Mouse (Mus musculus) heart, embryonic 11.5 days (tissue): ENCODE measurements around the gene Usp6nl. TPM values are rescaled to one million over a fixed set of nuclear protein-coding genes. Genes with fewer than 3 reads are reported as not detected.

ENCODE experiments used
- ATAC-seq: fragments of 200-750 bp; cut with Nextera tagmentation; replicated peaks from 2 replicates; pipeline ENCODE4 v1.8.0; 2017; ENCODE audit warnings: moderate library complexity; ENCODE audit not compliant: insufficient number of reproducible peaks, low FRiP score, low TSS enrichment
- H3K27ac ChIP-seq: fragments of 300-500 bp; sonication (generic); 2 replicates; pipeline ENCODE4 v1.5.1; 2014; ENCODE audit warnings: mild to moderate bottlenecking, low read depth, low read length
- H3K27me3 ChIP-seq: fragments of 300-500 bp; sonication (generic); 2 replicates; pipeline ENCODE4 v1.6.1; 2014; ENCODE audit warnings: mild to moderate bottlenecking, low read length, mixed read lengths; ENCODE audit not compliant: control insufficient read depth, insufficient read depth
- H3K36me3 ChIP-seq: fragments of 300-500 bp; sonication (generic); 2 replicates; pipeline ENCODE4 v1.6.1; 2014; ENCODE audit warnings: mild to moderate bottlenecking, low read length, moderate library complexity, mixed read lengths; ENCODE audit not compliant: control insufficient read depth, insufficient read depth
- H3K4me1 ChIP-seq: fragments of 300-500 bp; sonication (generic); 2 replicates; pipeline ENCODE4 v1.6.1; 2014; ENCODE audit warnings: low read length; ENCODE audit not compliant: control insufficient read depth, insufficient read depth
- H3K4me2 ChIP-seq: fragments of 300-500 bp; sonication (generic); 2 replicates; pipeline ENCODE4 v1.6.1; 2014; ENCODE audit warnings: mild to moderate bottlenecking, moderate library complexity
- H3K4me3 ChIP-seq: fragments of 300-500 bp; sonication (generic); 2 replicates; pipeline ENCODE4 v1.5.1; 2014; ENCODE audit warnings: low read depth, low read length
- H3K9ac ChIP-seq: fragments of 300-500 bp; sonication (generic); 2 replicates; pipeline ENCODE4 v1.6.1; 2014; ENCODE audit warnings: mild to moderate bottlenecking, low read depth, low read length, moderate library complexity
- H3K9me3 ChIP-seq: fragments of 300-500 bp; sonication (generic); replicated peaks from 2 replicates; pipeline ENCODE4 v1.6.1; 2016; ENCODE audit warnings: low read length; ENCODE audit not compliant: control insufficient read depth
- whole genome bisulfite sequencing: fragments of 180-500 bp; shearing (Covaris S2); extraction: QIAGEN DNeasy Blood & Tissue Kit; methylation state at CpG from one replicate; pipeline ENCODE4 v1.1.7; 2014; ENCODE audit not compliant: insufficient replicate concordance; 5-methylcytosine and 5-hydroxymethylcytosine counted together
- polyA plus RNA-seq: library from polyadenylated mRNA; unstranded; fragments of >200 nt; fragmentation: Nextera tagmentation; extraction: Ambion mirVana; gene quantifications from 2 replicates; pipeline ENCODE4 v1.2.1, GENCODE M21; 2014

Usp6nl gene
- polyA plus RNA-seq, 1 experiment from 2014 or later, result 8.1 TPM

GRCm38 (mm10) chr2:6403991-6404390, 81.5 kb downstream of the Usp6nl start:
- peaks cover 19% of the 10 kb centered on the region for H3K4me1 ChIP-seq
- no peak overlapping the region for H3K9ac ChIP-seq
- H3K4me2 ChIP-seq, result no peak overlapping the region
- no peaks in the 10 kb centered on the region for H3K9me3 ChIP-seq
- no peak for ATAC-seq
- WGBS, result 58% methylated on average over 3 of the region's 3 CpGs
- no peaks in the 10 kb centered on the region for H3K27me3 ChIP-seq
- H3K4me3 ChIP-seq, result no peak overlapping the region
- no peaks in the 10 kb centered on the region for H3K36me3 ChIP-seq
- no peak overlapping the region for H3K27ac ChIP-seq

GRCm38 (mm10) chr2:6404627-6405026, 82.2 kb downstream of the Usp6nl start:
- H3K27me3 ChIP-seq, result no peaks in the 10 kb centered on the region
- H3K4me2 ChIP-seq, result no peak overlapping the region
- H3K4me1 ChIP-seq, result peaks cover 19% of the 10 kb centered on the region
- 51% methylated on average over 7 of the region's 7 CpGs for WGBS
- H3K27ac ChIP-seq, result no peak overlapping the region
- ATAC-seq, result no peak; the same call in 1 of the 2 replicates
- H3K4me3 ChIP-seq, result no peak overlapping the region
- H3K36me3 ChIP-seq, result no peaks in the 10 kb centered on the region
- H3K9me3 ChIP-seq, result no peaks in the 10 kb centered on the region
- no peak overlapping the region for H3K9ac ChIP-seq

GRCm38 (mm10) chr2:6405059-6406033, 82.9 kb downstream of the Usp6nl start:
- Histone ChIP-seq H3K4me3 (no peak overlapping the region), H3K36me3 (no peaks in the 10 kb centered on the region), H3K4me2 (no peak overlapping the region), H3K27ac (no peak overlapping the region), H3K4me1 (peaks cover 19% of the 10 kb centered on the region), H3K9me3 (no peaks in the 10 kb centered on the region), H3K9ac (no peak overlapping the region), H3K27me3 (no peaks in the 10 kb centered on the region)
- WGBS, result 32% methylated on average over 10 of the region's 10 CpGs
- ATAC-seq, result no peak; the same call in 1 of the 2 replicates

DNA sequence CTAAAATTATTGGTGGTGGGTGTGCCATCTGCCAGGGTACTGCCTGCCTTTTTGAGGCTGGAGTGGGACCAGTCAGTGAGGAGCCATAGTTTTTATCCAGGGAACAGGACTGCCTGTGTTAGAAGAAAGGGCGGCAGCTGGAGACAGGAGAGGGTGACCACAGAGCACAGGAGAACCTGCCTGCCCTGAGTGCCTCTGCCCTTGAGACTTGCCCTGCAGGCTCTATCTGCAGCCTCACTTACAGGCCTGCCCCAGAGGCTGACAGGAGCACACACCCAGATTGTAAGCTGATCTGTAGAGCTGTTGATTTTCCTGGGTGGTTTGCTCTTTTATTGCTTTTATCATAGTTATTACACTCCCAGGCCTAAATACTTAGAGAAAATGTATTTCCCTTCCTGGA, 85.2 kb downstream of the Usp6nl start:
- no peak for ATAC-seq
- Histone ChIP-seq H3K9me3 (no peaks in the 10 kb centered on the region), H3K4me3 (no peak overlapping the region), H3K36me3 (peaks cover 3% of the 10 kb centered on the region; the same call in 1 of the 2 replicates), H3K4me1 (peaks cover 16% of the 10 kb centered on the region), H3K27me3 (no peaks in the 10 kb centered on the region), H3K27ac (peak overlapping the region; percentile 12; the same call in 1 of the 2 replicates), H3K9ac (no peak overlapping the region), H3K4me2 (no peak overlapping the region)
- 69% methylated on average over 1 of the region's 1 CpGs for WGBS

DNA sequence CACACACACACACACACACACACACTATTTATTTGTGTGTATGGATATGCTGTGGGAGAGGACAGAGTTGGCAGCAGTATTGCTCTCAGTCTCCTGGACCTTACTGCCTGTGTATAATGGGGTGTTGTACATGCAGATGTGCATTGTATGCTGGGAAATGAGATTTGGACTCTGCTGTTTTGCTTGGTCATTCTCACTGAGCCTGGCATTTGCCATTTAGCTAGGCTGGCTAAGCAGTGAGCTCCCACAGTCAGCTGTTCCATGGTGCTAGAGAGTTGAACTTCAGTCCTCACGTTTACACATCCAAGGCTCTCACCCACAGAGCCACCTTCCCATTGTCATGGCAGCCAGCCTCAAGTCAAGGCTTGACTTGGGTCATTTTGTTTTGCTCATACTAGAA, 90.2 kb downstream of the Usp6nl start:
- Histone ChIP-seq H3K4me2 (no peak overlapping the region), H3K9ac (no peak overlapping the region), H3K36me3 (peaks cover 3% of the 10 kb centered on the region; the same call in 1 of the 2 replicates), H3K27me3 (no peaks in the 10 kb centered on the region), H3K9me3 (no peaks in the 10 kb centered on the region), H3K27ac (no peak overlapping the region), H3K4me3 (no peak overlapping the region), H3K4me1 (no peaks in the 10 kb centered on the region)
- ATAC-seq, result no peak
- WGBS, result 68% methylated on average over 1 of the region's 1 CpGs

DNA sequence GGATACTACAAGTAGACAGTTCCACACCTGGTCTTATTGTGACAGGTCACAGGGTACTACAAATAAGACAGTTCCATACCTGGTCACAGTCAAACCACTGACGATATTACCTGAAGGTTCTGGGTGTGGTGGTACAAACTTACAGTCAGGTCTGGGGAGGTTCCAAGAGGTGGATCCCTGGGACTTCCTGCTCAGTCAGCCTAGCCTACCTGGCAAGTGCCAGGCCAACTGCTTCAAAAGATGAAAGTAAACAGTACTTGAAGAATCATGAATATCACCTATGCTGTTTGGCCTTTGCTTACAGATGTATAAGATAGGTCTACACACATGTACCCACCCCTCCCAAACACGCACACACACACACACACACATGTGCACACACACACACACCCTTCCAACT, 91.3 kb downstream of the Usp6nl start:
- ATAC-seq, result no peak
- Histone ChIP-seq H3K9ac (no peak overlapping the region), H3K4me3 (no peak overlapping the region), H3K9me3 (no peaks in the 10 kb centered on the region), H3K4me2 (no peak overlapping the region), H3K36me3 (peaks cover 7% of the 10 kb centered on the region; the same call in 1 of the 2 replicates), H3K27ac (no peak overlapping the region), H3K4me1 (no peaks in the 10 kb centered on the region), H3K27me3 (no peaks in the 10 kb centered on the region)
- whole genome bisulfite sequencing, result 85% methylated on average over 2 of the region's 2 CpGs

- WGBS, result 85% methylated on average over 5 of the region's 5 CpGs
- H3K36me3 ChIP-seq, result peaks cover 7% of the 10 kb centered on the region; the same call in 1 of the 2 replicates
- no peak overlapping the region for H3K4me3 ChIP-seq
Observed at GRCm38 (mm10) chr2:6414400-6414799, 91.9 kb downstream of the Usp6nl start.

DNA sequence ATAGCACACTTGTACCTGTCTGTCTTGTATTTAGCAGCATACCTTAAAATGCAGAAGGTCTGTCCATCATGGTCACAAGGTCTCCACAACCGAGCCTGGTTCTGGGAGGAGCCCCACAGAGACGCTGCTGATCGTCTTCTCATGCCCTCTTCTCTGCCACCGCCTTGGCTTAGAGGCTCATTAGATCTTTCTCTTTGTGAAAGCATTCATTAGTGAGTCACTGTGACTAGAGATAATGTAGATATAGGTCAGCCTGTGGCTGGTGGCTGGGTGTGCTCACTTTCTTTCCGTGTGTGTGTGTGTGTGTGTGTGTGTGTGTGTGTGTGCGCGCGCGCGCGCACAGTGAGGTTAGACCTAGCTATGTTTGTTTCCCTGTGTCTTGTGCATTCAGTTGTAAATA, 94.7 kb downstream of the Usp6nl start:
- Histone ChIP-seq H3K9ac (no peak overlapping the region), H3K4me2 (no peak overlapping the region), H3K27ac (no peak overlapping the region), H3K4me1 (no peaks in the 10 kb centered on the region), H3K9me3 (no peaks in the 10 kb centered on the region), H3K4me3 (no peak overlapping the region), H3K27me3 (no peaks in the 10 kb centered on the region), H3K36me3 (peaks cover 4% of the 10 kb centered on the region; the same call in 1 of the 2 replicates)
- ATAC-seq, result no peak
- WGBS, result 86% methylated on average over 11 of the region's 11 CpGs

More at GRCm38 (mm10) chr2:6414400-6414799, 91.9 kb downstream of the Usp6nl start:
- no peak for ATAC-seq
- H3K4me1 ChIP-seq, result no peaks in the 10 kb centered on the region
- H3K9me3 ChIP-seq, result no peaks in the 10 kb centered on the region
- H3K27ac ChIP-seq, result no peak overlapping the region
- no peak overlapping the region for H3K9ac ChIP-seq
- no peak overlapping the region for H3K4me2 ChIP-seq
- no peaks in the 10 kb centered on the region for H3K27me3 ChIP-seq
